Mouse (Mus musculus) heart, postnatal 0 days (tissue): ENCODE results near the gene Prdm1. TPM values are rescaled to one million over a fixed set of nuclear protein-coding genes. Genes with fewer than 3 reads are reported as not detected.

Experiments used
- ATAC-seq: fragments of 200-750 bp; cut with Nextera tagmentation; 2 replicates; pipeline ENCODE4 v1.8.0; 2017; ENCODE audit warnings: low read depth, moderate number of reproducible peaks, moderate library complexity; ENCODE audit not compliant: insufficient read depth
- DNase-seq: peaks from one replicate; pipeline ENCODE4 v3.0.0-alpha.2; 2016; ENCODE audit warnings: low spot score
- H3K27ac ChIP-seq: fragments of 300-500 bp; sonication (generic); 2 replicates; pipeline ENCODE4 v1.5.1; 2014; ENCODE audit warnings: low read depth, mild to moderate bottlenecking
- H3K27me3 ChIP-seq: fragments of 300-500 bp; sonication (generic); 2 replicates; pipeline ENCODE4 v1.6.1; 2014; ENCODE audit warnings: low read length, mixed read lengths; ENCODE audit not compliant: control insufficient read depth, insufficient read depth
- H3K36me3 ChIP-seq: fragments of 300-500 bp; sonication (generic); replicated peaks from 2 replicates; pipeline ENCODE4 v1.6.1; 2014; ENCODE audit warnings: low read length, mixed read lengths; ENCODE audit not compliant: control insufficient read depth, insufficient read depth
- H3K4me1 ChIP-seq: fragments of 300-500 bp; sonication (generic); 2 replicates; pipeline ENCODE4 v1.6.1; 2014; ENCODE audit warnings: antibody characterized with exemption; ENCODE audit not compliant: control insufficient read depth, insufficient read depth
- H3K4me2 ChIP-seq: fragments of 300-500 bp; sonication (generic); 2 replicates; pipeline ENCODE4 v1.6.1; 2014; ENCODE audit warnings: low read depth, mild to moderate bottlenecking, low read length, moderate library complexity
- H3K4me3 ChIP-seq: fragments of 300-500 bp; sonication (generic); 2 replicates; pipeline ENCODE4 v1.5.1; 2014; ENCODE audit warnings: low read depth, low read length
- H3K9ac ChIP-seq: fragments of 300-500 bp; sonication (generic); replicated peaks from 2 replicates; pipeline ENCODE4 v1.6.1; 2014; ENCODE audit warnings: low read depth, low read length, mixed read lengths
- H3K9me3 ChIP-seq: fragments of 300-500 bp; sonication (generic); replicated peaks from 2 replicates; pipeline ENCODE4 v1.6.1; 2016; ENCODE audit warnings: low read length; ENCODE audit not compliant: control insufficient read depth
- CTCF ChIP-seq: IDR thresholded peaks from 2 replicates; pipeline ENCODE4 v1.5.1; 2016; ENCODE audit warnings: antibody characterized with exemption, control low read depth, low read depth
- EP300 ChIP-seq: IDR thresholded peaks from 2 replicates; pipeline ENCODE4 v1.6.1; 2016; ENCODE audit warnings: antibody characterized with exemption, low read depth
- WGBS: fragments of 180-500 bp; shearing (Covaris S2); extraction: QIAGEN DNeasy Blood & Tissue Kit; methylation state at CpG from one replicate; pipeline ENCODE4 v1.1.7; 2014; 5-methylcytosine and 5-hydroxymethylcytosine counted together
- polyA plus RNA-seq: library from polyadenylated mRNA; unstranded; fragments of >200 nt; fragmentation: Nextera tagmentation; extraction: Ambion mirVana; gene quantifications from 2 replicates; pipeline ENCODE4 v1.2.1, GENCODE M21; 2015
- total RNA-seq: library from RNA; depleted of rRNA; stranded (reverse); fragments of >200 nt; gene quantifications from 2 replicates; pipeline ENCODE4 v1.2.3, GENCODE M21; 2014; ENCODE audit warnings: low replicate concordance

Gene Prdm1
- total and polyA plus RNA-seq, 2 experiments from 2014 or later: 0.63 to 1.1 TPM

DNA sequence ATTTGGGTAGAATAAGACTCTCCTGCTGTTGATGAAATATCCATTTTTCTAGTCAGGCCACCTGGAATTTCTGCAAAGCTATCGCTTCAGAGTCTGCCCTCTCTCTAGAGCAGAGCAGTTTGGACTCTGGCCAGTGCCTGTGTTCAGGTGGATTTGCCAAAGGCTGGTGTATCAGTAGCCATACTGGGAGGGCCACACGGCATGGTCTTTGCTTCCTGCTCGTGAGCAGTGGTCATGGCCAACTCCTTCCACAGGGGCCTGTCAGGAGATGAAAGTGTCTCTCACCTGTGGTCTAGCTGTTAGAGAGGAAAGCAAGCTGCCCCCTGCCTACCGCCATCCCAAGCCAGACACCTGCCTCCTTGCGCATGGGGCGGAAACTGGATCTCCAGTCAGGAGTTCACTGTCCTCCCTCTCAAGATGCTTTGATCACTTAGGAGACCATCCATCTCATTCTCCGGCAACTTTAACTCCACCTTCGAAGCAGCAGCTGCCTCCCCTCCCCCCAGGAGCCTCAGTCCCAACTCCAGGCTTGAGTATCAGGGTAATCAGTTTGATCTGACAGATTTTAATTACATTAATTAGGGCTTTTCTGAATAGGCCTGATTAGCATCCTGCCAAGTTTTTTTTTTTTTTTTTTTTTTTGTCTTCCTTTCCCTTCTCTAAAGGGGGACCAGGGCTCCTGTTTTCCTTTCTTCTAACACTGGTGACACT is 35.3 kb downstream of the Prdm1 start:
- H3K27me3 ChIP-seq: no peaks in the 10 kb centered on the region
- no peak overlapping the region for H3K4me2 ChIP-seq
- H3K4me3 ChIP-seq: no peak overlapping the region
- H3K9ac ChIP-seq: no peak overlapping the region
- H3K36me3 ChIP-seq: no peaks in the 10 kb centered on the region
- DNase-seq (no peak), ATAC-seq (no peak)
- 64% methylated on average over 8 of the region's 8 CpGs for WGBS
- H3K27ac ChIP-seq: no peak overlapping the region
- no peaks in the 10 kb centered on the region for H3K9me3 ChIP-seq
- no peak for TF ChIP-seq EP300
- TF ChIP-seq CTCF: no peak
- H3K4me1 ChIP-seq: no peaks in the 10 kb centered on the region

DNA sequence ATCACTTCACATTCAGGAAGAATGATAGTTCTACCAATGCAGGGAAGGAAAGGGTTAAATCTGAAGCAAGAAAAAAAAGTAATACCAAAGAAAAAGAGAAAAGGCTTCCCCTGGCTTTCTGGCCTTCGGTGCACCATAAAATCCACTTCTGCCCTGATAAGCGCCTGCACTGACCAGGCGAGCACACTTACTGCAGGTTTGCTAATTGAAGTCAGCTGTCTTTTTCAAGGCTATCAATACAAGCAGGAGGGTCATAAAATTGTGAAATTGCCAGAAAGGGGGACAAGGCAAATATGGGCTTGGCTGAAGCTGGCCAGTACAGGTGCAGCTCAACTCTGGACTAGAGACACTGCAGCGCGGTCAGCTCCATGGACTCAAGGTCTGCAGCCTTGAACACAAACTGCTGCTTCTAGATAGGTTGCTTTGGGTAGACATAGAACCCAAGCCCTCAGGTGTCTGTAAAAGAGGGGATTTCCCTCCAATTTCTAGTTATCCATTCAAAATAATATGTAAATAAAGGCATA is 37.3 kb downstream of the Prdm1 start:
- 83% methylated on average over 5 of the region's 5 CpGs for WGBS
- H3K4me2 ChIP-seq: no peak overlapping the region
- TF ChIP-seq EP300 (no peak), CTCF (no peak)
- DNase-seq: no peak
- H3K27me3 ChIP-seq: no peaks in the 10 kb centered on the region
- H3K9me3 ChIP-seq: no peaks in the 10 kb centered on the region
- H3K9ac ChIP-seq: no peak overlapping the region
- no peak overlapping the region for H3K27ac ChIP-seq
- ATAC-seq: no peak
- no peaks in the 10 kb centered on the region for H3K36me3 ChIP-seq
- H3K4me3 ChIP-seq: no peak overlapping the region
- no peaks in the 10 kb centered on the region for H3K4me1 ChIP-seq

DNA sequence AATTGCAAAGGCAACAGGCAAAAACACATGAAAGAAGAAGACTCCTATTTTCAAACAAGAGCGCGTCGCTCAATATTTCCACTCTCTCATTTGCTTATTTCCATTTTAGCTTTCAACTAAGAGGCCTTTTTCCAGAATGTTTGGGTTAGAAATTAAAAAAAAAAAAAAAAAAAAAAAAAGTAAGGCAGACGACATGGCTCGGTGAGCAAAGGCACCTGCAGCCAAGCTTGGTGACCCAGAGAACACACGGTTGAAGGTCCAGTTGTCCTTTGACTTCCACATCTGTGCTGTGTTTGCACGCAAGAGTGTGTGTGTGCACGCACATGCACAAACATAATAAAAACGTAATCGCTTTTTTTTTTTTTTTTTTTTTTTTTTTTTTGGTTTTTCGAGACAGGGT is 41.2 kb downstream of the Prdm1 start:
- no peak for DNase-seq
- Histone ChIP-seq H3K9me3 (no peaks in the 10 kb centered on the region), H3K27ac (no peak overlapping the region), H3K36me3 (no peaks in the 10 kb centered on the region), H3K4me2 (no peak overlapping the region), H3K27me3 (no peaks in the 10 kb centered on the region), H3K9ac (no peak overlapping the region), H3K4me3 (no peak overlapping the region), H3K4me1 (no peaks in the 10 kb centered on the region)
- TF ChIP-seq EP300 (no peak), CTCF (no peak)
- ATAC-seq: no peak
- WGBS: 94% methylated on average over 10 of the region's 11 CpGs

DNA sequence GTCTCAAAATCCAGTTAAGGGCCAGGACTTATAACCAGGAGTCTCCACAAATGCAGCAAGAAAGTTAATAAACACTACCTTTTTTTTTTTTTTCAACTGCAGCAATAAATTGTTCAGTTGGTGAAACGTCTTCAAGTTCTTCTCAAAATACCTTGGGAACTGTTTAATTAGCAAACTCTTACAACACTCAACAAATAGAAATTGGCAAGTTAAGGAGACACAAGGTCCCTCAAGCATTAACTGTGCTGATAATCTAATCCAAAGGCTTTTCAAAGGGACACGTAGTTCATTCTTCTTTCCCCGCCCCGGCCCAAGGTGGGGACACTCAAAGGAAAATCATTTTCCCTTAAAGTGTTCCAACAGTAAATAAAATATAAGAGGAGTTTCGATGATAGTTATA is 44.2 kb downstream of the Prdm1 start:
- no peaks in the 10 kb centered on the region for H3K36me3 ChIP-seq
- H3K27me3 ChIP-seq: peaks cover 12% of the 10 kb centered on the region
- no peak overlapping the region for H3K4me2 ChIP-seq
- DNase-seq: no peak
- H3K9me3 ChIP-seq: no peaks in the 10 kb centered on the region
- H3K4me3 ChIP-seq: no peak overlapping the region
- H3K27ac ChIP-seq: no peak overlapping the region
- no peak overlapping the region for H3K9ac ChIP-seq
- no peak for TF ChIP-seq CTCF
- TF ChIP-seq EP300: no peak
- H3K4me1 ChIP-seq: no peaks in the 10 kb centered on the region
- no peak for ATAC-seq
- WGBS: 86% methylated on average over 5 of the region's 5 CpGs

DNA sequence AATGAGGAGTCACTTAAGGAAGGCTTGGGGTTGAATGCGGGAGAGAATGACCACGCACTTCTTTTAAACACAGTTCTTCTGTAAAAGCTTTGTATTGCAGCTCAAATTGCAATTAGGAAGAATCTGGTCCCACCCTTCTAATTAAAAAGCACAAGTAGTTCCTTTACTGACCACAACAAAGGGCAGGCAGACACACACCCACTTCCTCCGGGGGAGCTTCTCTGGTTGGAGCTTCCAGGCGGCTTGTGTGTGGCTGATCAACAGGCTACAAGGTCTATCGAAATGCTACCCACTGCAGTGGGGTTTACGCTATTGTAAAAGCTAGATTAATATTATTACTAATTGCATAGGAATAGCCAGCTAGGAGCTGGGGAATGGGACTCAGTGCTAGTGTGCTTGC is 45.2 kb downstream of the Prdm1 start:
- no peak overlapping the region for H3K4me3 ChIP-seq
- ATAC-seq (no peak), DNase-seq (no peak)
- H3K27ac ChIP-seq: no peak overlapping the region
- WGBS: 80% methylated on average over 6 of the region's 6 CpGs
- peaks cover 13% of the 10 kb centered on the region for H3K27me3 ChIP-seq
- no peak overlapping the region for H3K9ac ChIP-seq
- H3K36me3 ChIP-seq: no peaks in the 10 kb centered on the region
- H3K4me1 ChIP-seq: peaks cover 3% of the 10 kb centered on the region; the same call in 1 of the 2 replicates
- no peaks in the 10 kb centered on the region for H3K9me3 ChIP-seq
- no peak overlapping the region for H3K4me2 ChIP-seq
- no peak for TF ChIP-seq CTCF
- no peak for TF ChIP-seq EP300

DNA sequence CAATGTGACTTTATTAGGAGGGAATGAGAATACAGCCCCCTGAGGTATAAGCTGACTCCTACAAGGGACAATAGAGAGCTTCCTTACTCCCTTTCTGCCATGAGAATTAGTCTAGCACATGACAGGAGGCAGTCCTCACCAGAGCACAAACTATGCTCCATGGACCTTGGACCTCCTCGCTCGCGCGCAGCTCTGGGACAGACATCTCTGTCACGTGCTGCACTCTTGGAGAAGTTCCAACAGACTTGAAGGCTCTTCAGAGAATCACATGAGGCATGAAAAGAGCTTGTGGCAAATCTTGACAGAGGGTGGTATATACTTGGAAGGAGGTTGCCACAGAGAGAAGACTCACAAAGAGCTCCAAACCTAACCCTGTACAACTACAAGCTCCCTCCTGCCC is 46.9 kb downstream of the Prdm1 start:
- H3K9me3 ChIP-seq: no peaks in the 10 kb centered on the region
- H3K27ac ChIP-seq: no peak overlapping the region
- H3K4me1 ChIP-seq: peaks cover 5% of the 10 kb centered on the region; the same call in 1 of the 2 replicates
- 45% methylated on average over 5 of the region's 5 CpGs for WGBS
- TF ChIP-seq EP300 (no peak), CTCF (no peak)
- H3K36me3 ChIP-seq: no peaks in the 10 kb centered on the region
- H3K9ac ChIP-seq: no peak overlapping the region
- H3K27me3 ChIP-seq: peaks cover 13% of the 10 kb centered on the region
- ATAC-seq (no peak), DNase-seq (no peak)
- no peak overlapping the region for H3K4me3 ChIP-seq
- H3K4me2 ChIP-seq: no peak overlapping the region
